Mouse (Mus musculus) liver, embryonic 11.5 days (tissue): ENCODE results near the gene Calhm2. TPM values are rescaled to one million over a fixed set of nuclear protein-coding genes. Genes with fewer than 3 reads are reported as not detected.

ENCODE experiments used
- ATAC-seq: fragments of 200-750 bp; cut with Nextera tagmentation; replicated peaks from 2 replicates; pipeline ENCODE4 v1.8.0; 2017; ENCODE audit warnings: moderate number of reproducible peaks, mild to moderate bottlenecking, moderate TSS enrichment, moderate library complexity; ENCODE audit not compliant: low FRiP score
- DNase-seq: peaks from one replicate; pipeline ENCODE4 v3.0.0-alpha.2; 2017; ENCODE audit warnings: low spot score
- H3K27ac ChIP-seq: fragments of 300-500 bp; sonication (generic); 2 replicates; pipeline ENCODE4 v1.5.1; 2014; ENCODE audit warnings: mild to moderate bottlenecking, low read depth, low read length, control low read depth
- H3K27me3 ChIP-seq: fragments of 300-500 bp; sonication (generic); replicated peaks from 2 replicates; pipeline ENCODE4 v1.6.1; 2014; ENCODE audit warnings: low read length, mixed read lengths; ENCODE audit not compliant: control insufficient read depth, insufficient read depth
- H3K36me3 ChIP-seq: fragments of 300-500 bp; sonication (generic); 2 replicates; pipeline ENCODE4 v1.6.1; 2014; ENCODE audit warnings: mild to moderate bottlenecking, low read length, moderate library complexity, mixed read lengths; ENCODE audit not compliant: control insufficient read depth, insufficient read depth
- H3K4me1 ChIP-seq: fragments of 300-500 bp; sonication (generic); replicated peaks from 2 replicates; pipeline ENCODE4 v1.6.1; 2014; ENCODE audit warnings: low read length, mixed read lengths; ENCODE audit not compliant: control insufficient read depth, insufficient read depth
- H3K4me2 ChIP-seq: fragments of 300-500 bp; sonication (generic); 2 replicates; pipeline ENCODE4 v1.6.1; 2014; ENCODE audit warnings: mild to moderate bottlenecking, control low read depth, moderate library complexity
- H3K4me3 ChIP-seq: fragments of 300-500 bp; sonication (generic); 2 replicates; pipeline ENCODE4 v1.5.1; 2014; ENCODE audit warnings: low read depth, low read length, control low read depth
- H3K9ac ChIP-seq: fragments of 300-500 bp; sonication (generic); 2 replicates; pipeline ENCODE4 v1.6.1; 2014; ENCODE audit warnings: low read depth, low read length, control low read depth
- H3K9me3 ChIP-seq: fragments of 300-500 bp; sonication (generic); 2 replicates; pipeline ENCODE4 v1.6.1; 2016; ENCODE audit warnings: low read length, inconsistent platforms, mixed read lengths; ENCODE audit not compliant: control insufficient read depth
- WGBS: fragments of 180-500 bp; shearing (Covaris S2); extraction: QIAGEN DNeasy Blood & Tissue Kit; methylation state at CpG from one replicate; pipeline ENCODE4 v1.1.7; 2014; 5-methylcytosine and 5-hydroxymethylcytosine counted together
- polyA plus RNA-seq: library from polyadenylated mRNA; unstranded; fragments of >200 nt; fragmentation: Nextera tagmentation; extraction: Ambion mirVana; gene quantifications from 2 replicates; pipeline ENCODE4 v1.2.1, GENCODE M21; 2014

Calhm2 gene
- polyA plus RNA-seq, 1 experiment from 2014 or later, result 1.2 TPM

- Histone ChIP-seq H3K4me1 (no peaks in the 10 kb centered on the region), H3K4me3 (no peak overlapping the region), H3K9me3 (no peaks in the 10 kb centered on the region), H3K27me3 (no peaks in the 10 kb centered on the region), H3K9ac (no peak overlapping the region), H3K36me3 (peaks cover 28% of the 10 kb centered on the region), H3K4me2 (no peak overlapping the region), H3K27ac (no peak overlapping the region)
- DNase-seq (no peak), ATAC-seq (no peak)
- WGBS, result 44% methylated on average over 4 of the region's 4 CpGs
Observed at GRCm38 (mm10) chr19:47121054-47121453, 17.0 kb downstream of the Calhm2 start.

GRCm38 (mm10) chr19:47118634-47119033, 19.5 kb downstream of the Calhm2 start:
- no peaks in the 10 kb centered on the region for H3K27me3 ChIP-seq
- H3K27ac ChIP-seq, result no peak overlapping the region
- no peak overlapping the region for H3K4me2 ChIP-seq
- no peak overlapping the region for H3K9ac ChIP-seq
- ATAC-seq, result no peak
- no peak for DNase-seq
- no peaks in the 10 kb centered on the region for H3K4me1 ChIP-seq
- 82% methylated on average over 2 of the region's 2 CpGs for WGBS
- H3K9me3 ChIP-seq, result no peaks in the 10 kb centered on the region
- peaks cover 33% of the 10 kb centered on the region for H3K36me3 ChIP-seq
- H3K4me3 ChIP-seq, result no peak overlapping the region

- WGBS, result 92% methylated on average over 9 of the region's 9 CpGs
Observed at GRCm38 (mm10) chr19:47104641-47105271, 33.3 kb downstream of the Calhm2 start.

GRCm38 (mm10) chr19:47101080-47101479, 37.0 kb downstream of the Calhm2 start:
- Histone ChIP-seq H3K4me1 (no peaks in the 10 kb centered on the region), H3K36me3 (peaks cover 67% of the 10 kb centered on the region), H3K27ac (no peak overlapping the region), H3K9ac (no peak overlapping the region), H3K27me3 (no peaks in the 10 kb centered on the region), H3K9me3 (no peaks in the 10 kb centered on the region), H3K4me3 (no peak overlapping the region), H3K4me2 (no peak overlapping the region)
- DNase-seq (no peak), ATAC-seq (no peak)
- 81% methylated on average over 5 of the region's 5 CpGs for WGBS

More at GRCm38 (mm10) chr19:47104641-47105271, 33.3 kb downstream of the Calhm2 start:
- no peak for ATAC-seq
- no peak overlapping the region for H3K27ac ChIP-seq
- no peak overlapping the region for H3K9ac ChIP-seq
- no peaks in the 10 kb centered on the region for H3K4me1 ChIP-seq
- peaks cover 74% of the 10 kb centered on the region for H3K36me3 ChIP-seq
- H3K4me3 ChIP-seq, result no peak overlapping the region
- DNase-seq, result no peak
- no peak overlapping the region for H3K4me2 ChIP-seq
- no peaks in the 10 kb centered on the region for H3K9me3 ChIP-seq
- H3K27me3 ChIP-seq, result no peaks in the 10 kb centered on the region

- Histone ChIP-seq H3K36me3 (peaks cover 24% of the 10 kb centered on the region), H3K4me1 (peaks cover 15% of the 10 kb centered on the region), H3K27me3 (no peaks in the 10 kb centered on the region), H3K9ac (peak within 1 kb of the TSS; percentile 89), H3K4me3 (peak within 1 kb of the TSS; percentile 87), H3K4me2 (peak within 1 kb of the TSS; percentile 93), H3K27ac (peak within 1 kb of the TSS; percentile 67; the same call in 1 of the 2 replicates), H3K9me3 (no peaks in the 10 kb centered on the region)
- peak; percentile 98 for ATAC-seq
- DNase-seq, result peak; percentile 91
- under 1% methylated on average over 56 of the region's 56 CpGs for WGBS
Observed at GRCm38 (mm10) chr19:47090550-47091156, 47.4 kb downstream of the Calhm2 start, which contains the start of the genes Usmg5 and Pdcd11. Gene Usmg5 (minus strand): TSS chr19:47090647. Gene Pdcd11 (plus strand): TSS chr19:47090768.

GRCm38 (mm10) chr19:47089718-47090525, 48.2 kb downstream of the Calhm2 start:
- H3K4me2 ChIP-seq, result peak overlapping the region; percentile 93
- peak overlapping the region; percentile 87 for H3K4me3 ChIP-seq
- DNase-seq, result no peak
- no peaks in the 10 kb centered on the region for H3K27me3 ChIP-seq
- peaks cover 15% of the 10 kb centered on the region for H3K4me1 ChIP-seq
- H3K36me3 ChIP-seq, result peaks cover 20% of the 10 kb centered on the region; the same call in 1 of the 2 replicates
- peak overlapping the region; percentile 89 for H3K9ac ChIP-seq
- no peaks in the 10 kb centered on the region for H3K9me3 ChIP-seq
- peak overlapping the region; percentile 67; the same call in 1 of the 2 replicates for H3K27ac ChIP-seq
- WGBS, result 1% methylated on average over 36 of the region's 36 CpGs
- peak; percentile 58 for ATAC-seq

GRCm38 (mm10) chr19:47088226-47088625, 49.9 kb downstream of the Calhm2 start:
- Histone ChIP-seq H3K4me2 (peak overlapping the region; percentile 93; the same call in 1 of the 2 replicates), H3K36me3 (peaks cover 26% of the 10 kb centered on the region), H3K27me3 (no peaks in the 10 kb centered on the region), H3K4me1 (peaks cover 15% of the 10 kb centered on the region), H3K9me3 (no peaks in the 10 kb centered on the region), H3K9ac (no peak overlapping the region), H3K27ac (no peak overlapping the region), H3K4me3 (no peak overlapping the region)
- ATAC-seq (no peak), DNase-seq (no peak)
- WGBS, result 85% methylated on average over 3 of the region's 3 CpGs

- peak overlapping the region; percentile 98 for H3K9ac ChIP-seq
- DNase-seq (peak; percentile 82), ATAC-seq (peak; percentile 97)
- under 1% methylated on average over 61 of the region's 72 CpGs for WGBS
- peaks cover 6% of the 10 kb centered on the region; the same call in 1 of the 2 replicates for H3K4me1 ChIP-seq
- H3K9me3 ChIP-seq, result no peaks in the 10 kb centered on the region
- peak overlapping the region; percentile 96 for H3K4me2 ChIP-seq
- H3K27ac ChIP-seq, result peak overlapping the region; percentile 85
- no peaks in the 10 kb centered on the region for H3K27me3 ChIP-seq
- H3K4me3 ChIP-seq, result peak overlapping the region; percentile 99
- H3K36me3 ChIP-seq, result peaks cover 11% of the 10 kb centered on the region
Observed at GRCm38 (mm10) chr19:47067924-47068611, 70.0 kb downstream of the Calhm2 start.
